Mouse (Mus musculus) heart, embryonic 10.5 days (tissue): Measurements from ENCODE around the gene Kcnk3. TPM values are rescaled to one million over a fixed set of nuclear protein-coding genes. Genes with fewer than 3 reads are reported as not detected.

Experiments
- microRNA-seq: library from miRNA; unstranded; fragments of <30 nt; microRNA quantifications from one replicate; pipeline ENCODE4, GENCODE M21; 2017
- polyA plus RNA-seq: library from polyadenylated mRNA; unstranded; fragments of >200 nt; fragmentation: Nextera tagmentation; extraction: Ambion mirVana; gene quantifications from 2 replicates; pipeline ENCODE4 v1.2.1, GENCODE M21; 2016

Kcnk3 gene
- polyA plus RNA-seq, 1 experiment from 2014 or later = 17.0 TPM

Small RNA genes within 50 kb of the gene (microRNA-seq; reads per million reads assigned to microRNA genes)
- not detected for gene Mir5625

Other genes with a start within 250 kb of the Kcnk3 start
- gene Otof, start 126.2 kb upstream of the Kcnk3 start, polyA plus RNA-seq = 0.15 and 0.21 TPM in 2 replicates
- gene 1700001C02Rik, start 122.1 kb upstream of the Kcnk3 start, polyA plus RNA-seq = not detected in 2 replicates
- not detected in 2 replicates for gene Cib4, start 42.3 kb upstream of the Kcnk3 start, polyA plus RNA-seq
- gene Slc35f6, start 59.8 kb downstream of the Kcnk3 start, polyA plus RNA-seq = 25.5 and 28.4 TPM in 2 replicates
- 323 and 372 TPM in 2 replicates for gene Cenpa, start 78.6 kb downstream of the Kcnk3 start, polyA plus RNA-seq
- 4.0 and 5.6 TPM in 2 replicates for gene Dpysl5, start 123.4 kb downstream of the Kcnk3 start, polyA plus RNA-seq
- gene Mapre3, start 226.5 kb downstream of the Kcnk3 start, polyA plus RNA-seq = 16.3 and 16.6 TPM in 2 replicates